21 mouse cellular contexts compared by ENCODE assay signal in genomic region chr13:28606651-28607050, GRCm38 (mm10).
DNase-seq lines count a peak whose midpoint lies in the region; ATAC-seq and TF ChIP-seq lines count a peak whose summit lies in the region.
"Had no signal": no experiment of that assay in that cellular context is flagged by ENCODE, and none has a peak within 500 bp of the region (broad histone marks: within the 10 kb centered on the region; RNA-seq: fewer than 3 reads in every experiment).

No protein-coding gene starts in this region.

- no peak for ATAC-seq in heart, embryonic 12.5 days (ENCODE audit: insufficient number of reproducible peaks, low FRiP score)
- no peak for ATAC-seq in lung, embryonic 14.5 days (ENCODE audit: insufficient read depth)
- 0 out of 2 replicates have a peak, but pooled peaks have one; percentile 51 for ATAC-seq in megakaryocyte, adult 5-6 weeks (ENCODE audit: poor library complexity, severe bottlenecking)
- ATAC-seq: hindbrain, embryonic 16.5 days; intestine, embryonic 16.5 days; midbrain, embryonic 15.5 days had no signal

- H3K79me3 ChIP-seq in C2C12 (ENCODE audit: low read depth), result no peaks in the 10 kb centered on the region

- peak overlapping the region; percentile 82; the same call in 1 of the 2 replicates for H3K27ac ChIP-seq in heart, embryonic 12.5 days (ENCODE audit: poor library complexity, severe bottlenecking)
- peak overlapping the region; percentile 86; the same call in 1 of the 2 replicates for H3K27ac ChIP-seq in lung, embryonic 14.5 days (ENCODE audit: low read depth)
- H3K27ac ChIP-seq: forebrain, embryonic 12.5 days; limb, embryonic 15.5 days; midbrain, embryonic 15.5 days had no signal

- H3K4me3 ChIP-seq in heart, embryonic 12.5 days, result no peak overlapping the region
- no peak overlapping the region for H3K4me3 ChIP-seq in lung, embryonic 14.5 days (ENCODE audit: low read depth, low read length)
- no peak overlapping the region for H3K4me3 ChIP-seq in lung, adult 2 months (replicated peaks; ENCODE audit: extremely low read depth, low read depth, low read length)
- no peak overlapping the region for H3K4me3 ChIP-seq in C2C12 (ENCODE audit: insufficient read depth, poor library complexity, severe bottlenecking)
- H3K4me3 ChIP-seq: forebrain, embryonic 12.5 days; limb, embryonic 15.5 days; megakaryocyte, embryonic 14.5 days; midbrain, embryonic 15.5 days had no signal

- no peak for DNase-seq in heart, postnatal 25 days (ENCODE audit: low spot score)
- no peak for DNase-seq in lung, embryonic 14.5 days
- no peak for DNase-seq in lung, adult 2 months
- DNase-seq in frontal cortex, postnatal 10 days (ENCODE audit: low spot score in 2 of 2), result no peak
- DNase-seq: adrenal gland, adult 2 months; B cell, adult 2 months; cerebellum, adult 2 months; cerebellum, postnatal 36 days; gastrocnemius, postnatal 10 days; layer of hippocampus, postnatal 36 days; right cerebral cortex, postnatal 14 days; thymus, adult 2 months had no signal

- H3ac ChIP-seq in C2C12 (ENCODE audit: control insufficient read depth, insufficient read length, low read depth), result no peak overlapping the region

- 72% methylated on average over 1 of the region's 1 CpGs for WGBS in heart, embryonic 12.5 days
- 79% methylated on average over 1 of the region's 1 CpGs for WGBS in lung, embryonic 14.5 days
- WGBS in lung, adult 2 months, result 47% methylated on average over 1 of the region's 1 CpGs

- no peak for TF ChIP-seq POLR2A in lung, adult 2 months (IDR thresholded peaks at IDR 0.05; ENCODE audit: borderline replicate concordance, extremely low read depth, low read depth, low read length)

- no peak overlapping the region for H3K4me2 ChIP-seq in heart, embryonic 12.5 days
- H3K4me2 ChIP-seq in lung, embryonic 14.5 days, result no peak overlapping the region
- H3K4me2 ChIP-seq: forebrain, embryonic 12.5 days; limb, embryonic 15.5 days; midbrain, embryonic 15.5 days had no signal

- no peaks in the 10 kb centered on the region for H3K79me2 ChIP-seq in C2C12 (ENCODE audit: control insufficient read depth, insufficient read depth)

- no peak for TF ChIP-seq CTCF in lung, embryonic 14.5 days (IDR thresholded peaks at IDR 0.05; ENCODE audit: low read depth)
- TF ChIP-seq CTCF in lung, adult 2 months (IDR thresholded peaks at IDR 0.05; ENCODE audit: insufficient read depth, low read length), result no peak
- TF ChIP-seq CTCF in C2C12 (IDR thresholded peaks at IDR 0.05; ENCODE audit: control insufficient read depth, insufficient read depth, insufficient read length), result no peak

- H3K36me3 ChIP-seq in heart, embryonic 12.5 days, result no peaks in the 10 kb centered on the region
- no peaks in the 10 kb centered on the region for H3K36me3 ChIP-seq in lung, embryonic 14.5 days (ENCODE audit: insufficient read depth)
- peaks cover 3% of the 10 kb centered on the region for H3K36me3 ChIP-seq in C2C12 (ENCODE audit: control insufficient read depth, insufficient read depth)
- H3K36me3 ChIP-seq: forebrain, embryonic 12.5 days; limb, embryonic 15.5 days; midbrain, embryonic 15.5 days had no signal

- H3K27me3 ChIP-seq in heart, embryonic 12.5 days (replicated peaks), result no peaks in the 10 kb centered on the region
- H3K27me3 ChIP-seq in lung, embryonic 14.5 days (ENCODE audit: insufficient read depth, low read length), result no peaks in the 10 kb centered on the region
- H3K27me3 ChIP-seq in C2C12 (ENCODE audit: control insufficient read depth, insufficient read depth, insufficient read length), result no peaks in the 10 kb centered on the region
- H3K27me3 ChIP-seq: forebrain, embryonic 12.5 days; limb, embryonic 15.5 days; megakaryocyte, embryonic 14.5 days; midbrain, embryonic 15.5 days had no signal

- no peak overlapping the region for H3K9ac ChIP-seq in heart, embryonic 12.5 days
- no peak overlapping the region for H3K9ac ChIP-seq in lung, embryonic 14.5 days
- H3K9ac ChIP-seq: forebrain, embryonic 12.5 days; limb, embryonic 15.5 days; midbrain, embryonic 15.5 days had no signal

- peaks cover 12% of the 10 kb centered on the region for H3K4me1 ChIP-seq in heart, embryonic 12.5 days (replicated peaks)
- peaks cover 16% of the 10 kb centered on the region for H3K4me1 ChIP-seq in lung, embryonic 14.5 days (ENCODE audit: insufficient read depth)
- H3K4me1 ChIP-seq in lung, adult 2 months (ENCODE audit: control insufficient read depth, insufficient read depth, low read length), result peaks cover 6% of the 10 kb centered on the region
- H3K4me1 ChIP-seq: forebrain, embryonic 12.5 days; midbrain, embryonic 15.5 days had no signal

- intact Hi-C loops in heart, postnatal 25 days (cut with DNase I), result no loop called here

- no peaks in the 10 kb centered on the region for H3K9me3 ChIP-seq in heart, embryonic 12.5 days (replicated peaks)
- H3K9me3 ChIP-seq in lung, embryonic 14.5 days (ENCODE audit: low read depth, low read length), result no peaks in the 10 kb centered on the region
- H3K9me3 ChIP-seq: forebrain, embryonic 12.5 days; limb, embryonic 15.5 days; megakaryocyte, embryonic 14.5 days; midbrain, embryonic 15.5 days had no signal

TF ChIP-seq in C2C12, 6 proteins besides CTCF, POLR2A, EP300 and RAD21:
- no peak for TF ChIP-seq MYOG (IDR thresholded peaks at IDR 0.05; ENCODE audit: control insufficient read depth, extremely low read depth, insufficient read length)
- TF ChIP-seq CEBPB (IDR thresholded peaks at IDR 0.05; ENCODE audit: low read depth), result no peak
- TF ChIP-seq USF1 (IDR thresholded peaks at IDR 0.05; ENCODE audit: low read depth), result peak; percentile 35
